Mouse (Mus musculus) lung, postnatal 14 days (tissue): ENCODE data around the gene Palm.

Experiments
- DNase-seq: peaks from one replicate; pipeline ENCODE4 v3.0.0; 2021

Palm gene

DNA sequence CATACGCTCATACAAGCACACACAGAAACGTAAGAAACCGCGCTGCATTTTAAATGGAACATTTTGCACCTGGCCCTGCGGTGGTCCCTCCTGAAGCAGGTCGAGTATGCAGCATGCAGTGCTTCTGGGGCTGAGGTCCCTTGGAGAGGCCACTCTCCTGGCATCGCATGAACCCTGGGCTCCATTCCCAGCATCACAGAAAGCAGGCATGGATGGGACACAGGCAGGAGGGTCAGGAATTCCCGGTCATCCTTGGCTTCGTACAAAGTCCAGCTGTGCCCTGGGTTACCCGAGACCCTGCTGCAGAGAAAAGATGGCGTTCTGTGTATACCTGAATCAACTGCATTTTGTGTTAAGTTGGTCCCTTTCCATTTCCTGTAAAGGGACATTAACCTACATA is 7.1 kb downstream of the Palm start:
- DNase-seq, result no peak

- no peak for DNase-seq
Measured at GRCm38 (mm10) chr10:79801837-79802236, 8.5 kb downstream of the Palm start.

DNA sequence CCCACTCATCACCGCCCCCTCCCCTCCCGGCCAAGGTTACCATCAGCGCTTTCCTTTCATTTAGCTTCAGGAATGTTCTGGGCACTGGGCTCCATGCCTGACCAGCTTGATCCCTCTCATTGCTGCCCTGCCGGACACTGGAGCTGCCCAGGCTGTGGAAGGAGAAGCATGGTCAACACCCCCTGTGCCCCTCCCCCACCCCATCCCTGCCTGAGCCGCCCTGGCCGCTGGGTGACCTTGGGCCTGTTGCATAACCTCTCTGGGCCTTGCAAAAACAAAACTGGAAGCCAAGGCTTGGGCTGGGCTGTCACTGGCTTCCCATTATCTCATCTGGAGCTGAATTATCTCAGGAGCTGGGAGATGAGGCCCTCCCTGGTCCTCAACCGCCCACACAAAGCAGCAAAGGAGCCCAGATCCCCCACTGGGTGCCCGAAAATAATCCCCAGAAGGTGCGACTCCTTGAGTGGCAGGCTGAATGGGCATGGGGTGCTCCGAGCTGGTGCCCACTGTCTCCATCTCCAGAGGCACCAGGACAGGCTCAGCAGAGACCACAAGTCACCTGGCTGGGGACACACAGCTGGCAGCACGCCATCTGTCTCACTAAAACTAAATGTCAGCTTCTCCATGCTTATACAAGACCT is 9.1 kb downstream of the Palm start:
- peak; percentile 60 for DNase-seq

GRCm38 (mm10) chr10:79803716-79804323 is 10.4 kb downstream of the Palm start:
- DNase-seq, result no peak

DNA sequence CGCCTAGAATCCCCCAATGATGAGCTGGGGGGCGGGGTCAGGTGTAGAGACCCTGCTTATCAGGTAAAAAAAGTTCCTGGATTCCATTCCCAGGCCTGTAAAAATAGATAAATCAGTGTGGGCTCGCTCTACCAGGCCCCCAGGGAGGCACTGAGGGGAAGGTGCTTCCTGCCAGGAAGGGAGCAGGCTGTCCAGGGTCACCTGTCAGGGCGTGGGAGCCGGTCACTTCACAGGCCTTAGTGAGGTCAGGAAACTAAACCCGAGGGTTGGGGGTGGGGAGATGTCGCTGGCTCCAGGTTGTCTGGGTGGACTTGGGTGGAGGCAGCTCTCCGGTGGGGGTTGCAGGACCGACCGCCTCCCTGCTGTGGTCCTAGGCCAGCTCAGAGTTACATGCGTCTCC is 12.3 kb downstream of the Palm start:
- DNase-seq, result no peak

GRCm38 (mm10) chr10:79806331-79806730 is 13.0 kb downstream of the Palm start:
- no peak for DNase-seq

GRCm38 (mm10) chr10:79806972-79807371 is 13.6 kb downstream of the Palm start:
- no peak for DNase-seq

DNA sequence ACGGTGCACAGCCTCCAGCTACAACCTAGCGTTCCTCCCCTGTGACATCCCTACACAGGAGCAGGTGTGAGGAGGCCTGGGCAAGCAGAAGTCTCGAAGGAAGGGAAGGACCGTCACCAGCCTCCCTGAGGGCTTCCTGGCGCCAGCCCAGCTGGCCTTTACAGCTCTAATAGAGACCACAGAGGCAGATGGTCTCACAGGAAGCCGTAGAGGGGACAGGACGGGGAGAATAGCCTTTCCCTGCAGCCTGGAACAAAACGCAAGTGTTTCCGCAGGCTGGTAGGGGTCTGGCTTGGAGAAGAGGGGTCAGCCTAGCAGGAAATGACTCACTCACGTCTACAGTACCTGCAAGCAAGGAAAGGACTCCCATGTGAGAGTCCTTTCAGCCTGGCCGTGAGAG is 14.5 kb downstream of the Palm start:
- no peak for DNase-seq

- peak; percentile 28 for DNase-seq
Measured at GRCm38 (mm10) chr10:79808728-79809127, 15.4 kb downstream of the Palm start.

GRCm38 (mm10) chr10:79811736-79812637 is 18.6 kb downstream of the Palm start:
- peak; percentile 92 for DNase-seq

DNA sequence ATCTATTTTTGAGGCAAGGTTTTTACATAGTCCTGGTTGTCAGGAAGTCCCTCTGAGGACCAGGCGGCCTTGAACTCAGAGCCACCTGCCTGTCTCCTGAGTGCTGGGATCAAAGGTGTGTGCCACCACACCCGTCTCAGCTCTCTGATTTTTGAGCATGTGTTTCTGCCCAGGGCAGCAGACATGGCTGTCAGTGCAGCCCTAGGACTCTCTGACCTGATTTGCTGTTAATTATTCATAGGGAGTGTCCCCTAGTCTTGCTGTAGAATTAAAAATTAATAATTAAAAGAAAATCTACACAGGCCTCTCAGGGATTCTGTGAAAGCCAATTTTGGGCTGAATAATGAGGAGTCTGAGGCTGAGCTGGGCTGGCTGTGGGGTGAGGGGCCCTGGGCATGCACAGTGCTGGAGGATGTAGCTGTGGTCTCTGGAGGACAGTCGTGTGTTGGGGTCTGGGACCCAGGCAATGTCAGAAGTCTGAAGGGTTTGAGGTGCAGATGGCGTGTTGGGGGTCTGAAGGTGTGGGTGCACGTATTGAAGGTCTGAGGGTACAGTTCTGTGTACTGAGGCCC is 21.0 kb downstream of the Palm start:
- no peak for DNase-seq

DNA sequence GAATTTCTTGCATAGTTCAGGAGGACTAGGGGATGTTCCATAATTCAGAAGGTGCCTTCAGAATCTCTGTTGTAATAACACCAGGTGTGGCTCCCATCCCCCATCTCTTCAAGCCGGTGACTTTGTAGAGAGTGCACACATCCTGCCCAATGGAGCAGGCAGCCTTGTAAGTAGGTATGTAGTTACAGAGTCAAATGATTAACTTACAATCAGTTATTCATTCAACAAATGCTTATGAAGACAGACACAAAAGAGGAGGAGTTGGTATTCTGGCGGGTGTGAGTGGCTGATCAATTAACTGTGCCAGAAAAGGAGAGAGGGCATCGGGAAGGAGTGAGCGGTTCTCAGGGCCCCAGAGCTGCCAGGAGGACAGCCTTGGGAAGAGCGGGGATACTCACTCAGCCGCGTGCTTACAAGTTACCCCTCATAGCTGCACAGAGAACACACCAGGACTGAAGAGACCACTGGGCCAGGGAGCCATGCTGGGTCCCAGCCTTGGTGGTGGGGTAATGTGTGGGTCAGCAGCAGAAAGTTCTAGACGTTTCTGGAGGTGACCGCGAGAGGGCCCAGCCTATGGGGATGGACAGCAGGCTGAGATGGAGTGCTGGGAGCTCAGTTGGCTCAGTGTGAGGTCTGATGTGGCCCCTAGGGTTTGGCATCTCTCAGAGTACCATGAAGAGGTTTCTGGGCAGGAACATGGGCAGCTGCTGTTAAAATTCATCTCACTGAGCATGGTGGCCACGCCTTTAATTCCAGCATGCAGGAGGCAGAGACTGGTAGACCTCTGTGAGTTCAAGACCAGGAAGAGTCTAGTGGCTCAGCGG is 22.5 kb downstream of the Palm start:
- DNase-seq, result no peak

- DNase-seq, result no peak
Measured at GRCm38 (mm10) chr10:79817111-79817510, 23.7 kb downstream of the Palm start.

DNA sequence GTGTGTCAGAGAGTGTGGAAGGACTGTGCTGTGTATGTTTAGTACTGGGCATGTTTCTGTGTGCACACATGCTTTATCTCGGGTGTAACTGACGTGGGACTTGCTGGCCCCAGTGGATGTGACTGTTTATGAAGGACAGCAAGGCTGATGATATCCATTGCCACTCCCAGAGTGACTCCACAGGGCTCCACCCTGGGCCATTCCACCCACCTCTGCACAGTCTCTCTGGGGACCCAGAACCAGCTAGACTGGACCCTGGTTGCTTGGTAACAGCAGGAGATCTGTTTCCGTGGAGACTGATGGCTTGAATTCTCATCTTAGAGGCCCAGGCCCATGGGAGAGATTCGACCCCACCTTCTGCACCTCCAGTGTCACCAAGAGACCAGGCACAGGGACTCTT is 24.9 kb downstream of the Palm start:
- no peak for DNase-seq

- no peak for DNase-seq
Measured at GRCm38 (mm10) chr10:79819606-79820005, 26.2 kb downstream of the Palm start.

DNA sequence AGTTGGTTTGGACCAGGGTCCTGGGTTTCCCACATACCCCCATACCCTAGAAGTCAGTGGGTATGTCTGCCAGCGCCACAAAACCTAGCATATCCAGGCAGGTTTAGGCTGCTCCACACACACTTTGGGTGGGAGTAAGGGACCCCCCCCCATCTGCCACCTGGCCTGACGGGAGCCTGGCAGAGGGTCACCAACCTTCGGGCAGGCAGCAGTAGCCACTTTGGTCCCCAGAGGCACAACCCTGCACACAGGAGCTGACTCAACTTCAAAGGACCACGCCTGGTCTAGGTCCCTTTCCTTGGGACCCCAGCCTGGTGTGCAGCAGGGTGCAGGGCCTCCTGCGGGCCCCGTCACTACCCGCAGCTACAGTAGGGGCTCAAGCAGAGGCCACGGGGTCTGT is 26.9 kb downstream of the Palm start:
- no peak for DNase-seq

DNA sequence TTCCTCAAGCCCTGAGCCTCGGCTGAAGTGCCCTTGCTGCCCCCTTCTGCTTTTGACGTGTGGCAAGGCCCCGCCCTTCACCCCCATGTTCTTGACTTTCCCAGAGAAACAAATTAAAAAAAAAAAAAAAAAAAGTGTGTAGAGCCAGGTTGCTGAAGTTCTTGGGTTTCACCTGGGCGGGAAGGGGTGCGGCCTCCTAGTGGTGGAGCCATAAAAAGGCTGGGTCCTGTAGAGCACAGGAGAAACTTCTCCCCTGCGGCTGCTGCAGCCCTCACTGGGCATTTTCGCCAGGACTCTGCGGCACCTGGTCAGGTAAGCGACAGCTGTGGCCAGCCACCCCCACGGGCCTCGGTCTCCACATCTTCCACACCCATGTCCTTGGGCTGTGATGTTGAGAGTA is 27.4 kb downstream of the Palm start, which contains the start of gene Misp:
Gene Misp, plus strand, starts transcription at position 208 of the 400 bp plus-strand sequence.
- no peak for DNase-seq

DNA sequence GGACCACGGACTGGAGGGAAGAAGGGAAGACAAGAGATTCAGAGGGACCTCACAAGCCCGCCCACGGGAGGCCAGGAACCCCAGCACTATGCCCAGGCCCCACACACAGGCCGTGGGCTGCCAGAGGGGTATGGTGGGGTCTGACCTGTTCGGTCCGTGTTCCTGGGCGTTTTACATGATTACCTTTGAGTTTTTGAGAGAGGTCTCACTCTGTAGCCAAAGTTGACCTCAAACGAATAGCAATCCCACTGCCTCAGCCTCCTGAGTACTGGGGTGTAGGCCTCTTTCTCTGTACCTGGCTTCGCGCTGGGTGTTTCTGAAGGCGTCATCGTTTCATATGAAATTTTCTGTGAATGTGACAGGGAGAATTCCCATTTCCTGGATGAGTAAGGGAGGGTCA is 28.4 kb downstream of the Palm start:
- DNase-seq, result no peak

GRCm38 (mm10) chr10:79822372-79822771 is 29.0 kb downstream of the Palm start:
- peak; percentile 17 for DNase-seq

- no peak for DNase-seq
Measured at GRCm38 (mm10) chr10:79823011-79823410, 29.6 kb downstream of the Palm start.

DNA sequence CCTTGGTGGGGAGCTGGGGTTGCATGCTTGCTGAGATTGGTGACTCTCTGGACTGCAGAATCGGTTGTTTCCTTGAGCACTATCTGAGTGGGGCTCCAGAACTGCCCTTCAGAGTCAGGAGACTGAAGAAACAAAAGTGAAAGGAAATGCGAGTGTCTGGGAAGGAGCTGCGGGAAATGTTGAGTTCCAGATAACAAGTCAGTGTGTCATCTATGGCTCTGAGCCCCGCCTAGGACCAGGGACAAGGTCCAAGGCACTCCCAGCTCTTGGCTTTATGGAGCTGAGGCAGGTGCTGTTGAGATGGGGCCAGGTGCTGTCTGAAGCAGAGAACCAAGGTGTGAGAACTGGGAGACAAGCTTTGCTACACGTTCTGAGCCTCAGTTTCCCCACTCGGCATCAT is 31.0 kb downstream of the Palm start:
- peak; percentile 42 for DNase-seq

GRCm38 (mm10) chr10:79831583-79831982 is 38.2 kb downstream of the Palm start:
- no peak for DNase-seq
